Mouse (Mus musculus) liver, postnatal 0 days (tissue): Measurements from ENCODE around the gene Tma7.

Source experiments
- CTCF ChIP-seq: sonication (generic); IDR thresholded peaks from 2 replicates; pipeline ENCODE4 v1.5.1; 2016; ENCODE audit warnings: antibody characterized with exemption, low read depth
- EP300 ChIP-seq: IDR thresholded peaks from 2 replicates; pipeline ENCODE4 v1.6.1; 2016; ENCODE audit warnings: antibody characterized with exemption, low read depth, mild to moderate bottlenecking

- TF ChIP-seq CTCF (no peak), EP300 (no peak)
These were observed 27.9 kb upstream of the Tma7 start for GRCm38 (mm10) chr9:109110240-109110639.
